Mouse (Mus musculus): ENCODE measurements around the gene Gm13090. TPM values are rescaled to one million over a fixed set of nuclear protein-coding genes. Genes with fewer than 3 reads are reported as not detected.
A peak's percentile ranks its signal among the peaks of the same experiment; 100 is the strongest.

Gm13090 gene
- polyA plus RNA-seq, 1 experiment from 2014 or later: not detected

DNA sequence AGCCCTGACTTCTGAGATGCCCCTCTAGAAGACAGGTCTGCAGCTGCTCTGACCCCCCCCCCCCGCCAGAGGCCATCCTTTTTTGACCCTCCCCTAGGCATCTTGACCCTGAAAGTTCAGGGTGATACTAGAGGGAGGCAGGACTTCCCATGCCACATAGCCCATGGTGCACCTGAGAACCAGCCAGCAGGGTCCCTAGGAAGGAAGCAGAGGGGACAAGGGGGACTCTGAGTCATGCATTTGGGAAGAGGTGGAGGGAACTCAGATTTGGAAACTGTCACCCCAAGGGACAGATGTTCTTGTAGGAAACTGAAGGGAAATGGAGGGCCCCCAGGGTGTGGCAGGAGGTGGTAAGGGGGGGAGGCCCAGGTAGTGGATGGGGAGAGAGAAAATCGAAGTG is 49.2 kb downstream of the Gm13090 start:
- Histone ChIP-seq H3K4me1 (replicated peaks; ENCODE audit: control insufficient read depth, insufficient read depth, low read length) (0 out of 2 replicates have a peak, but pooled peaks cover 4% of the 10 kb centered on the region), H3K27me3 (replicated peaks; ENCODE audit: control insufficient read depth, insufficient read depth, low read length) (peaks cover 24% of the 10 kb centered on the region), H3K36me3 (ENCODE audit: control insufficient read depth, insufficient read depth, low read length) (no peaks in the 10 kb centered on the region), H3K4me2 (no peak overlapping the region), H3K27ac (ENCODE audit: low read depth, low read length) (no peak overlapping the region), H3K9me3 (ENCODE audit: control insufficient read depth, low read length) (no peaks in the 10 kb centered on the region), H3K4me3 (ENCODE audit: low read depth, low read length) (no peak overlapping the region), H3K9ac (ENCODE audit: low read depth, low read length) (no peak overlapping the region)
- no peak for DNase-seq (ENCODE audit: low spot score)
- ATAC-seq (replicated peaks; ENCODE audit: low FRiP score): no peak
- 32% methylated on average over 2 of the region's 2 CpGs for WGBS

DNA sequence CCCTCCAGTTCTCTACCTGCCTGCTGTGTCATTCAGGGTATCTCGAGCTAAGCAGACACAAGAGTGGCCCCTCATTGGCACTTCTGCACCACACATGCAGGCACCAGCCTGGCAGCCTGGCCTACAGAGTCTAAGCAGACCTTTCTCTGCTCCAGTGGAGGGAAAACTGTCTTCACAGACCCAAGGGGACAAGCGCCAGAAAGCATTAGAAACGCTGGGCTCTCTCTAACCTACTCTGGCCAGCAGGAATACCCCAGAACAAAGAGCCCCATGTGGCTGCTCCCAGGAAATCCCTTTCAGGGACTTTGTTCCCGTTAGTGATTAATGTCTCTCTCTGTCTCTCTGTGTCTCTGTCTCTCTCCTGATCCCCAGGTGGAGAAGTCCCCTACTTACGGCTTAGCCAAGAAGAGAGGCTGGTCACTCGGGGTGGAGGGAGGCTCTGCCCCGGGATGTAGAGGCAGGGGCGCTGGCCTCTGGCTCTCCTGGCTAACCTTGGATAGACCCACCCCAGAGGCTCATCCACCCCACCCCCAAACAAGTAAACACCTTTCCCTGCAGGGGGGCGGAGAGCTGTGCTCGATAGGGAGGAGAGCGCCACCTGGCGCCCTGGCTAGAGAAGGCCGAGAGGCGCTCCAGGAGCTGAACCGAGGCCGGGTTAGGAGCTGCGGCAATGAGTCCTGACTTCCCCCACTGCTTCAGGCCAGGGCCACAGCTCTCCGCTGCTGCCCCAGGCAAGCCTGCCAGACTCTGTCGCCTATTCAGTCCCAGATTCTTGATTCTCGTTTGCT is 49.9 kb downstream of the Gm13090 start:
- WGBS: 6% methylated on average over 20 of the region's 20 CpGs
- Histone ChIP-seq H3K9me3 (ENCODE audit: control insufficient read depth, low read length) (no peaks in the 10 kb centered on the region), H3K36me3 (ENCODE audit: control insufficient read depth, insufficient read depth, low read length) (no peaks in the 10 kb centered on the region), H3K9ac (ENCODE audit: low read depth, low read length) (no peak overlapping the region), H3K4me2 (peak overlapping the region; percentile 33), H3K4me1 (replicated peaks; ENCODE audit: control insufficient read depth, insufficient read depth, low read length) (0 out of 2 replicates have a peak, but pooled peaks cover 4% of the 10 kb centered on the region), H3K4me3 (ENCODE audit: low read depth, low read length) (no peak overlapping the region), H3K27me3 (replicated peaks; ENCODE audit: control insufficient read depth, insufficient read depth, low read length) (peaks cover 24% of the 10 kb centered on the region), H3K27ac (ENCODE audit: low read depth, low read length) (no peak overlapping the region)
- DNase-seq (ENCODE audit: low spot score): peak; percentile 69
- peak; percentile 34; the same call in 1 of the 2 replicates for ATAC-seq (replicated peaks; ENCODE audit: low FRiP score)

- DNase-seq (ENCODE audit: low spot score) (peak; percentile 48), ATAC-seq (replicated peaks; ENCODE audit: low FRiP score) (no peak)
- Histone ChIP-seq H3K9ac (ENCODE audit: low read depth, low read length) (no peak overlapping the region), H3K4me3 (ENCODE audit: low read depth, low read length) (no peak overlapping the region), H3K9me3 (ENCODE audit: control insufficient read depth, low read length) (no peaks in the 10 kb centered on the region), H3K27ac (ENCODE audit: low read depth, low read length) (no peak overlapping the region), H3K36me3 (ENCODE audit: control insufficient read depth, insufficient read depth, low read length) (no peaks in the 10 kb centered on the region), H3K27me3 (replicated peaks; ENCODE audit: control insufficient read depth, insufficient read depth, low read length) (peaks cover 24% of the 10 kb centered on the region), H3K4me1 (replicated peaks; ENCODE audit: control insufficient read depth, insufficient read depth, low read length) (0 out of 2 replicates have a peak, but pooled peaks cover 4% of the 10 kb centered on the region), H3K4me2 (no peak overlapping the region)
- WGBS: 19% methylated on average over 20 of the region's 20 CpGs
Measured at GRCm38 (mm10) chr4:151140368-151140982, 51.1 kb downstream of the Gm13090 start.

Other genes starting within 250 kb of the Gm13090 start
- gene Errfi1, start 235.7 kb upstream of the Gm13090 start, polyA plus RNA-seq (2014; fragmentation: Nextera tagmentation; extraction: Ambion mirVana): 26.2 and 27.7 TPM in 2 replicates
- gene Park7, start 175.1 kb upstream of the Gm13090 start, polyA plus RNA-seq (2014; fragmentation: Nextera tagmentation; extraction: Ambion mirVana): 526 and 535 TPM in 2 replicates
- 0.21 and 0.26 TPM in 2 replicates for gene Tnfrsf9, start 175.0 kb upstream of the Gm13090 start, polyA plus RNA-seq (2014; fragmentation: Nextera tagmentation; extraction: Ambion mirVana)
- not detected in 2 replicates for gene Uts2, start 92.5 kb upstream of the Gm13090 start, polyA plus RNA-seq (2014; fragmentation: Nextera tagmentation; extraction: Ambion mirVana)
- gene Per3, start 44.9 kb upstream of the Gm13090 start, polyA plus RNA-seq (2014; fragmentation: Nextera tagmentation; extraction: Ambion mirVana): 7.7 and 8.0 TPM in 2 replicates
- gene Vamp3, start 31.6 kb upstream of the Gm13090 start, polyA plus RNA-seq (2014; fragmentation: Nextera tagmentation; extraction: Ambion mirVana): 71.0 and 74.6 TPM in 2 replicates